Mouse (Mus musculus) hindlimb bud, embryonic 11.5 days (tissue): ENCODE results near the gene Ksr1.

Experiments used
- DNase-seq: peaks from one replicate; pipeline ENCODE4 v3.0.0-alpha.2; 2012; ENCODE audit warnings: low read depth, low spot score; ENCODE audit errors: extremely low spot score

Ksr1 gene

GRCm38 (mm10) chr11:79071082-79071972, 74.9 kb downstream of the Ksr1 start:
- no peak for DNase-seq

GRCm38 (mm10) chr11:79069453-79070153, 76.6 kb downstream of the Ksr1 start:
- no peak for DNase-seq

GRCm38 (mm10) chr11:79067172-79067571, 79.0 kb downstream of the Ksr1 start:
- no peak for DNase-seq

- no peak for DNase-seq
Observed at GRCm38 (mm10) chr11:79066191-79066530, 80.0 kb downstream of the Ksr1 start.

GRCm38 (mm10) chr11:79065463-79066190, 80.6 kb downstream of the Ksr1 start:
- DNase-seq: no peak

- DNase-seq: no peak
Observed at GRCm38 (mm10) chr11:79064311-79064710, 81.9 kb downstream of the Ksr1 start.

GRCm38 (mm10) chr11:79063616-79064015, 82.6 kb downstream of the Ksr1 start:
- no peak for DNase-seq

GRCm38 (mm10) chr11:79062897-79063296, 83.3 kb downstream of the Ksr1 start:
- DNase-seq: no peak

- no peak for DNase-seq
Observed at GRCm38 (mm10) chr11:79061839-79062238, 84.4 kb downstream of the Ksr1 start.

GRCm38 (mm10) chr11:79059850-79060249, 86.4 kb downstream of the Ksr1 start:
- DNase-seq: no peak

GRCm38 (mm10) chr11:79059062-79059461, 87.1 kb downstream of the Ksr1 start:
- DNase-seq: no peak

GRCm38 (mm10) chr11:79058610-79059009, 87.6 kb downstream of the Ksr1 start:
- DNase-seq: no peak

- DNase-seq: no peak
Observed at GRCm38 (mm10) chr11:79057809-79058208, 88.4 kb downstream of the Ksr1 start.

- no peak for DNase-seq
Observed at GRCm38 (mm10) chr11:79056891-79057290, 89.3 kb downstream of the Ksr1 start.

GRCm38 (mm10) chr11:79056027-79056426, 90.2 kb downstream of the Ksr1 start:
- no peak for DNase-seq

- DNase-seq: no peak
Observed at GRCm38 (mm10) chr11:79055161-79055560, 91.0 kb downstream of the Ksr1 start.

GRCm38 (mm10) chr11:79054161-79055152, 91.8 kb downstream of the Ksr1 start:
- no peak for DNase-seq

GRCm38 (mm10) chr11:79053437-79053836, 92.8 kb downstream of the Ksr1 start:
- no peak for DNase-seq

GRCm38 (mm10) chr11:79052769-79053168, 93.4 kb downstream of the Ksr1 start:
- DNase-seq: no peak

- DNase-seq: no peak
Observed at GRCm38 (mm10) chr11:79051522-79051921, 94.7 kb downstream of the Ksr1 start.
